Mouse (Mus musculus): ENCODE results near the gene Car9. TPM values are rescaled to one million over a fixed set of nuclear protein-coding genes. Genes with fewer than 3 reads are reported as not detected.

Car9 gene
- polyA plus RNA-seq (2014; fragmentation: Nextera tagmentation; extraction: Ambion mirVana): not detected in 2 replicates

- H3K4me3 ChIP-seq (ENCODE audit: low read depth, low read length): no peak within 1 kb of the TSS
- ATAC-seq (ENCODE audit: low read depth): no peak
- 58% methylated on average over 9 of the region's 9 CpGs for WGBS
- no peaks in the 10 kb centered on the region; the same call in 1 of the 2 replicates for H3K27me3 ChIP-seq (ENCODE audit: control insufficient read depth, insufficient read depth, low read length)
- no peak within 1 kb of the TSS for H3K9ac ChIP-seq (replicated peaks; ENCODE audit: low read depth, low read length)
- H3K27ac ChIP-seq (ENCODE audit: low read depth, low read length): no peak within 1 kb of the TSS
- no peaks in the 10 kb centered on the region for H3K36me3 ChIP-seq (ENCODE audit: control insufficient read depth, insufficient read depth, low read length)
- H3K9me3 ChIP-seq (ENCODE audit: control insufficient read depth, low read length): no peaks in the 10 kb centered on the region
- peaks cover 6% of the 10 kb centered on the region; the same call in 1 of the 2 replicates for H3K4me1 ChIP-seq (ENCODE audit: control insufficient read depth, insufficient read depth, low read length)
- H3K4me2 ChIP-seq (ENCODE audit: low read depth, low read length): no peak within 1 kb of the TSS
These were observed at the start of gene Car9 for GRCm38 (mm10) chr4:43506536-43507185. TSS of gene Car9 (plus strand) at chr4:43506966.

GRCm38 (mm10) chr4:43457124-43457523 lies 49.6 kb upstream of the Car9 start:
- Histone ChIP-seq H3K36me3 (ENCODE audit: control insufficient read depth, insufficient read depth, low read length) (no peaks in the 10 kb centered on the region), H3K9ac (replicated peaks; ENCODE audit: low read depth, low read length) (no peak overlapping the region), H3K4me2 (ENCODE audit: low read depth, low read length) (no peak overlapping the region), H3K27ac (ENCODE audit: low read depth, low read length) (no peak overlapping the region), H3K4me1 (ENCODE audit: control insufficient read depth, insufficient read depth, low read length) (peaks cover 9% of the 10 kb centered on the region; the same call in 1 of the 2 replicates), H3K27me3 (ENCODE audit: control insufficient read depth, insufficient read depth, low read length) (no peaks in the 10 kb centered on the region), H3K9me3 (ENCODE audit: control insufficient read depth, low read length) (no peaks in the 10 kb centered on the region), H3K4me3 (ENCODE audit: low read depth, low read length) (no peak overlapping the region)
- 23% methylated on average over 8 of the region's 8 CpGs for WGBS
- no peak for ATAC-seq (ENCODE audit: low read depth)

- no peak for ATAC-seq (ENCODE audit: low read depth)
- Histone ChIP-seq H3K4me1 (ENCODE audit: control insufficient read depth, insufficient read depth, low read length) (no peaks in the 10 kb centered on the region), H3K9ac (replicated peaks; ENCODE audit: low read depth, low read length) (no peak overlapping the region), H3K4me2 (ENCODE audit: low read depth, low read length) (no peak overlapping the region), H3K27me3 (ENCODE audit: control insufficient read depth, insufficient read depth, low read length) (no peaks in the 10 kb centered on the region), H3K27ac (ENCODE audit: low read depth, low read length) (no peak overlapping the region), H3K4me3 (ENCODE audit: low read depth, low read length) (no peak overlapping the region), H3K36me3 (ENCODE audit: control insufficient read depth, insufficient read depth, low read length) (no peaks in the 10 kb centered on the region), H3K9me3 (ENCODE audit: control insufficient read depth, low read length) (no peaks in the 10 kb centered on the region)
- WGBS: 95% methylated on average over 5 of the region's 5 CpGs
These were observed 43.7 kb upstream of the Car9 start for GRCm38 (mm10) chr4:43463102-43463501.

- ATAC-seq (ENCODE audit: low read depth): no peak
- WGBS: 94% methylated on average over 6 of the region's 6 CpGs
- Histone ChIP-seq H3K27me3 (ENCODE audit: control insufficient read depth, insufficient read depth, low read length) (no peaks in the 10 kb centered on the region), H3K9ac (replicated peaks; ENCODE audit: low read depth, low read length) (no peak overlapping the region), H3K4me2 (ENCODE audit: low read depth, low read length) (no peak overlapping the region), H3K4me1 (ENCODE audit: control insufficient read depth, insufficient read depth, low read length) (no peaks in the 10 kb centered on the region), H3K4me3 (ENCODE audit: low read depth, low read length) (no peak overlapping the region), H3K27ac (ENCODE audit: low read depth, low read length) (no peak overlapping the region), H3K9me3 (ENCODE audit: control insufficient read depth, low read length) (no peaks in the 10 kb centered on the region), H3K36me3 (ENCODE audit: control insufficient read depth, insufficient read depth, low read length) (no peaks in the 10 kb centered on the region)
These were observed 40.8 kb upstream of the Car9 start for GRCm38 (mm10) chr4:43465935-43466334.

GRCm38 (mm10) chr4:43466872-43467271 lies 39.9 kb upstream of the Car9 start:
- 95% methylated on average over 7 of the region's 7 CpGs for WGBS
- H3K27me3 ChIP-seq (ENCODE audit: control insufficient read depth, insufficient read depth, low read length): no peaks in the 10 kb centered on the region
- H3K4me2 ChIP-seq (ENCODE audit: low read depth, low read length): no peak overlapping the region
- ATAC-seq (ENCODE audit: low read depth): no peak
- H3K4me3 ChIP-seq (ENCODE audit: low read depth, low read length): no peak overlapping the region
- H3K27ac ChIP-seq (ENCODE audit: low read depth, low read length): no peak overlapping the region
- no peaks in the 10 kb centered on the region for H3K4me1 ChIP-seq (ENCODE audit: control insufficient read depth, insufficient read depth, low read length)
- H3K9me3 ChIP-seq (ENCODE audit: control insufficient read depth, low read length): no peaks in the 10 kb centered on the region
- H3K9ac ChIP-seq (replicated peaks; ENCODE audit: low read depth, low read length): no peak overlapping the region
- no peaks in the 10 kb centered on the region for H3K36me3 ChIP-seq (ENCODE audit: control insufficient read depth, insufficient read depth, low read length)

- H3K4me1 ChIP-seq (ENCODE audit: control insufficient read depth, insufficient read depth, low read length): no peaks in the 10 kb centered on the region
- no peak overlapping the region for H3K4me3 ChIP-seq (ENCODE audit: low read depth, low read length)
- H3K27ac ChIP-seq (ENCODE audit: low read depth, low read length): no peak overlapping the region
- no peaks in the 10 kb centered on the region for H3K9me3 ChIP-seq (ENCODE audit: control insufficient read depth, low read length)
- ATAC-seq (ENCODE audit: low read depth): no peak
- no peaks in the 10 kb centered on the region for H3K27me3 ChIP-seq (ENCODE audit: control insufficient read depth, insufficient read depth, low read length)
- H3K4me2 ChIP-seq (ENCODE audit: low read depth, low read length): no peak overlapping the region
- no peaks in the 10 kb centered on the region for H3K36me3 ChIP-seq (ENCODE audit: control insufficient read depth, insufficient read depth, low read length)
- H3K9ac ChIP-seq (replicated peaks; ENCODE audit: low read depth, low read length): no peak overlapping the region
- 90% methylated on average over 10 of the region's 10 CpGs for WGBS
These were observed 36.5 kb upstream of the Car9 start for GRCm38 (mm10) chr4:43470301-43470700.

- Histone ChIP-seq H3K4me1 (ENCODE audit: control insufficient read depth, insufficient read depth, low read length) (no peaks in the 10 kb centered on the region), H3K36me3 (ENCODE audit: control insufficient read depth, insufficient read depth, low read length) (no peaks in the 10 kb centered on the region), H3K9me3 (ENCODE audit: control insufficient read depth, low read length) (no peaks in the 10 kb centered on the region), H3K4me2 (ENCODE audit: low read depth, low read length) (no peak overlapping the region), H3K4me3 (ENCODE audit: low read depth, low read length) (no peak overlapping the region), H3K27ac (ENCODE audit: low read depth, low read length) (no peak overlapping the region), H3K9ac (replicated peaks; ENCODE audit: low read depth, low read length) (no peak overlapping the region), H3K27me3 (ENCODE audit: control insufficient read depth, insufficient read depth, low read length) (no peaks in the 10 kb centered on the region)
- WGBS: 79% methylated on average over 1 of the region's 1 CpGs
- ATAC-seq (ENCODE audit: low read depth): no peak
These were observed 33.1 kb upstream of the Car9 start for GRCm38 (mm10) chr4:43473636-43474035.

GRCm38 (mm10) chr4:43476604-43477003 lies 30.2 kb upstream of the Car9 start:
- WGBS: 93% methylated on average over 6 of the region's 6 CpGs
- Histone ChIP-seq H3K36me3 (ENCODE audit: control insufficient read depth, insufficient read depth, low read length) (no peaks in the 10 kb centered on the region), H3K4me3 (ENCODE audit: low read depth, low read length) (no peak overlapping the region), H3K27me3 (ENCODE audit: control insufficient read depth, insufficient read depth, low read length) (no peaks in the 10 kb centered on the region), H3K9ac (replicated peaks; ENCODE audit: low read depth, low read length) (no peak overlapping the region), H3K9me3 (ENCODE audit: control insufficient read depth, low read length) (no peaks in the 10 kb centered on the region), H3K4me1 (ENCODE audit: control insufficient read depth, insufficient read depth, low read length) (no peaks in the 10 kb centered on the region), H3K4me2 (ENCODE audit: low read depth, low read length) (no peak overlapping the region), H3K27ac (ENCODE audit: low read depth, low read length) (no peak overlapping the region)
- ATAC-seq (ENCODE audit: low read depth): no peak

- Histone ChIP-seq H3K4me2 (ENCODE audit: low read depth, low read length) (peak overlapping the region; percentile 33), H3K4me1 (ENCODE audit: control insufficient read depth, insufficient read depth, low read length) (no peaks in the 10 kb centered on the region), H3K27me3 (ENCODE audit: control insufficient read depth, insufficient read depth, low read length) (no peaks in the 10 kb centered on the region), H3K4me3 (ENCODE audit: low read depth, low read length) (peak overlapping the region; percentile 16; the same call in 1 of the 2 replicates), H3K36me3 (ENCODE audit: control insufficient read depth, insufficient read depth, low read length) (no peaks in the 10 kb centered on the region), H3K27ac (ENCODE audit: low read depth, low read length) (no peak overlapping the region), H3K9me3 (ENCODE audit: control insufficient read depth, low read length) (no peaks in the 10 kb centered on the region), H3K9ac (replicated peaks; ENCODE audit: low read depth, low read length) (no peak overlapping the region)
- ATAC-seq (ENCODE audit: low read depth): peak; percentile 96
- 16% methylated on average over 11 of the region's 11 CpGs for WGBS
These were observed 28.8 kb upstream of the Car9 start for GRCm38 (mm10) chr4:43477857-43478533.

Data from neural tube, embryonic 14.5 days (tissue).